24 mouse cellular contexts compared by ENCODE assay signal in genomic region chr13:47019774-47020173, GRCm38 (mm10). TPM values are rescaled to one million over a fixed set of nuclear protein-coding genes. Genes with fewer than 3 reads are reported as not detected.
DNase-seq lines count a peak whose midpoint lies in the region; ATAC-seq and TF ChIP-seq lines count a peak whose summit lies in the region.
"Had no signal": no experiment of that assay in that cellular context is flagged by ENCODE, and none has a peak within 500 bp of the region (broad histone marks: within the 10 kb centered on the region; RNA-seq: fewer than 3 reads in every experiment).

No protein-coding gene starts in this region.

- no peaks in the 10 kb centered on the region for H3K36me3 ChIP-seq in heart, embryonic 12.5 days
- no peaks in the 10 kb centered on the region for H3K36me3 ChIP-seq in kidney, adult 2 months (ENCODE audit: control insufficient read depth, insufficient read depth, low read length)
- H3K36me3 ChIP-seq in kidney, embryonic 15.5 days: no peaks in the 10 kb centered on the region
- no peaks in the 10 kb centered on the region for H3K36me3 ChIP-seq in midbrain, postnatal 0 days (ENCODE audit: insufficient read depth, low read length)
- H3K36me3 ChIP-seq in midbrain, embryonic 11.5 days (ENCODE audit: control insufficient read depth, insufficient read depth, low read length): no peaks in the 10 kb centered on the region
- H3K36me3 ChIP-seq: embryonic facial prominence, embryonic 15.5 days; G1E; heart, embryonic 10.5 days had no signal

- no peak for TF ChIP-seq POLR2A in kidney, adult 2 months (IDR thresholded peaks at IDR 0.05; ENCODE audit: low read depth, low read length)

- peak; percentile 57 for DNase-seq in heart, adult 11 months
- peak; percentile 77 for DNase-seq in kidney, adult 2 months
- peak; percentile 52 to 54 for DNase-seq in kidney, postnatal 36 days
- DNase-seq in kidney, postnatal 4 days: no peak
- no peak for DNase-seq in midbrain, postnatal 0 days (ENCODE audit: low spot score)
- DNase-seq in midbrain, embryonic 11.5 days (ENCODE audit: low spot score, missing footprints): no peak
- DNase-seq: adrenal gland, postnatal 10 days; B cell, adult 2 months; cerebellum, adult 11 months; cerebellum, adult 8-10 months; cerebellum, postnatal 14 days; embryo, embryonic 11 days; gastrocnemius, adult 2 months; gastrocnemius, postnatal 25 days had no signal

- H3K27ac ChIP-seq in heart, embryonic 12.5 days (ENCODE audit: poor library complexity, severe bottlenecking): no peak overlapping the region
- H3K27ac ChIP-seq in kidney, adult 2 months (ENCODE audit: insufficient read depth, low read depth, low read length): no peak overlapping the region
- H3K27ac ChIP-seq in kidney, embryonic 15.5 days: no peak overlapping the region
- H3K27ac ChIP-seq in midbrain, postnatal 0 days (ENCODE audit: low read depth, low read length): no peak overlapping the region
- H3K27ac ChIP-seq in midbrain, embryonic 11.5 days (ENCODE audit: low read depth, low read length): no peak overlapping the region
- H3K27ac ChIP-seq: embryonic facial prominence, embryonic 15.5 days; forebrain, embryonic 10.5 days; gastrocnemius, adult 2 months; heart, embryonic 10.5 days; hindbrain, embryonic 10.5 days had no signal

- H3K4me3 ChIP-seq in heart, embryonic 12.5 days: no peak overlapping the region
- no peak overlapping the region for H3K4me3 ChIP-seq in kidney, adult 2 months (ENCODE audit: insufficient read depth, low read depth, low read length)
- no peak overlapping the region for H3K4me3 ChIP-seq in kidney, embryonic 15.5 days (replicated peaks)
- no peak overlapping the region for H3K4me3 ChIP-seq in midbrain, postnatal 0 days (ENCODE audit: low read depth, low read length)
- no peak overlapping the region for H3K4me3 ChIP-seq in midbrain, embryonic 11.5 days (ENCODE audit: low read depth, low read length)
- H3K4me3 ChIP-seq: embryonic facial prominence, embryonic 15.5 days; erythroblast, embryonic 14.5 days; forebrain, embryonic 10.5 days; gastrocnemius, adult 2 months; heart, embryonic 10.5 days; hindbrain, embryonic 10.5 days had no signal

- no peak overlapping the region for H3K4me2 ChIP-seq in heart, embryonic 12.5 days
- H3K4me2 ChIP-seq in kidney, embryonic 15.5 days: no peak overlapping the region
- H3K4me2 ChIP-seq in midbrain, postnatal 0 days (ENCODE audit: low read depth, low read length, poor library complexity, severe bottlenecking): no peak overlapping the region
- H3K4me2 ChIP-seq in midbrain, embryonic 11.5 days: no peak overlapping the region
- H3K4me2 ChIP-seq: embryonic facial prominence, embryonic 15.5 days had no signal

- H3K9me3 ChIP-seq in heart, embryonic 12.5 days (replicated peaks): no peaks in the 10 kb centered on the region
- no peaks in the 10 kb centered on the region for H3K9me3 ChIP-seq in kidney, embryonic 15.5 days (replicated peaks)
- no peaks in the 10 kb centered on the region for H3K9me3 ChIP-seq in midbrain, postnatal 0 days (ENCODE audit: low read length)
- H3K9me3 ChIP-seq in midbrain, embryonic 11.5 days (ENCODE audit: control insufficient read depth, low read length): no peaks in the 10 kb centered on the region
- H3K9me3 ChIP-seq: embryonic facial prominence, embryonic 15.5 days; forebrain, embryonic 10.5 days; G1E; heart, embryonic 10.5 days; hindbrain, embryonic 10.5 days had no signal

- no peak for ATAC-seq in heart, embryonic 12.5 days (ENCODE audit: insufficient number of reproducible peaks, low FRiP score)
- ATAC-seq in kidney, embryonic 15.5 days (replicated peaks; ENCODE audit: low FRiP score): no peak
- no peak for ATAC-seq in midbrain, postnatal 0 days (ENCODE audit: low FRiP score)
- no peak for ATAC-seq in midbrain, embryonic 11.5 days (ENCODE audit: low FRiP score)
- ATAC-seq: CD4-positive, CD25-positive, alpha-beta regulatory T cell, adult 4 months; forebrain, embryonic 14.5 days had no signal

- 0 out of 2 replicates have a peak, but pooled peaks cover under 1% of the 10 kb centered on the region for H3K4me1 ChIP-seq in heart, embryonic 12.5 days (replicated peaks)
- peaks cover 7% of the 10 kb centered on the region; the same call in 1 of the 2 replicates for H3K4me1 ChIP-seq in kidney, adult 2 months (ENCODE audit: control insufficient read depth, insufficient read depth, low read length)
- H3K4me1 ChIP-seq in kidney, embryonic 15.5 days: peaks cover 12% of the 10 kb centered on the region
- no peaks in the 10 kb centered on the region for H3K4me1 ChIP-seq in midbrain, postnatal 0 days (ENCODE audit: insufficient read depth, low read length)
- H3K4me1 ChIP-seq in midbrain, embryonic 11.5 days (ENCODE audit: control insufficient read depth, insufficient read depth, low read length): no peaks in the 10 kb centered on the region

- 83% methylated on average over 7 of the region's 7 CpGs for WGBS in heart, embryonic 12.5 days
- 58% methylated on average over 7 of the region's 7 CpGs for WGBS in kidney, adult 2 months
- WGBS in kidney, embryonic 15.5 days: 82% methylated on average over 7 of the region's 7 CpGs
- 88% methylated on average over 7 of the region's 7 CpGs for WGBS in midbrain, postnatal 0 days
- WGBS in midbrain, embryonic 11.5 days: 85% methylated on average over 7 of the region's 7 CpGs

- no peaks in the 10 kb centered on the region for H3K27me3 ChIP-seq in heart, embryonic 12.5 days (replicated peaks)
- H3K27me3 ChIP-seq in kidney, adult 2 months (replicated peaks; ENCODE audit: control insufficient read depth, insufficient read depth, low read length): no peaks in the 10 kb centered on the region
- H3K27me3 ChIP-seq in kidney, embryonic 15.5 days: peaks cover 8% of the 10 kb centered on the region
- H3K27me3 ChIP-seq in midbrain, postnatal 0 days (ENCODE audit: insufficient read depth, low read length): no peaks in the 10 kb centered on the region
- H3K27me3 ChIP-seq in midbrain, embryonic 11.5 days (ENCODE audit: control insufficient read depth, insufficient read depth, low read length): no peaks in the 10 kb centered on the region; the same call in 1 of the 2 replicates
- H3K27me3 ChIP-seq: embryonic facial prominence, embryonic 15.5 days had no signal

- H3K9ac ChIP-seq in heart, embryonic 12.5 days: no peak overlapping the region
- H3K9ac ChIP-seq in kidney, embryonic 15.5 days: no peak overlapping the region
- no peak overlapping the region for H3K9ac ChIP-seq in midbrain, postnatal 0 days (replicated peaks; ENCODE audit: low read length, poor library complexity, severe bottlenecking)
- H3K9ac ChIP-seq in midbrain, embryonic 11.5 days (ENCODE audit: low read length): no peak overlapping the region
- H3K9ac ChIP-seq: embryonic facial prominence, embryonic 15.5 days had no signal

- no peak for TF ChIP-seq CTCF in kidney, adult 2 months (conservative IDR thresholded peaks at IDR 0.05; ENCODE audit: insufficient read depth, insufficient read length, low read depth, low read length)
- 0 out of 2 replicates have a peak, but pooled peaks have one; percentile 7 for TF ChIP-seq CTCF in midbrain, postnatal 0 days (IDR thresholded peaks at IDR 0.05)

RNA-seq across cellular contexts. Expression of gene Nhlrc1, which starts 5.1 kb away (rescaled TPM):
- 4.0 and 4.2 TPM in 2 replicates for polyA plus RNA-seq in heart, embryonic 12.5 days (2016; fragmentation: Nextera tagmentation; extraction: Ambion mirVana)
- polyA plus RNA-seq in kidney, adult 2 months (2012; rRNA removed): 2.5 and 2.6 TPM in 2 replicates
- polyA plus RNA-seq in kidney, embryonic 15.5 days (2015; fragmentation: Nextera tagmentation; extraction: Ambion mirVana): 3.5 and 3.6 TPM in 2 replicates
- 19.7 and 19.9 TPM in 2 replicates for total RNA-seq in midbrain, postnatal 0 days (2014; rRNA removed)
- 16.2 and 16.5 TPM in 2 replicates for polyA plus RNA-seq in midbrain, postnatal 0 days (2015; fragmentation: Nextera tagmentation; extraction: Ambion mirVana)
- polyA plus RNA-seq in midbrain, embryonic 11.5 days (2014; fragmentation: Nextera tagmentation; extraction: Ambion mirVana): 6.3 and 7.3 TPM in 2 replicates
- polyA plus RNA-seq: erythroblast, embryonic 14.5 days; G1E had no signal

RNA-seq across cellular contexts. Expression of gene Kdm1b, which starts 23.5 kb away (rescaled TPM):
- 9.0 and 9.3 TPM in 2 replicates for polyA plus RNA-seq in heart, embryonic 12.5 days (2016; fragmentation: Nextera tagmentation; extraction: Ambion mirVana)
- polyA plus RNA-seq in kidney, adult 2 months (2012; rRNA removed): 11.4 and 13.7 TPM in 2 replicates
- polyA plus RNA-seq in kidney, embryonic 15.5 days (2015; fragmentation: Nextera tagmentation; extraction: Ambion mirVana): 11.7 and 11.8 TPM in 2 replicates
- total RNA-seq in midbrain, postnatal 0 days (2014; rRNA removed): 24.9 and 26.9 TPM in 2 replicates
- 14.1 and 14.4 TPM in 2 replicates for polyA plus RNA-seq in midbrain, postnatal 0 days (2015; fragmentation: Nextera tagmentation; extraction: Ambion mirVana)
- polyA plus RNA-seq in midbrain, embryonic 11.5 days (2014; fragmentation: Nextera tagmentation; extraction: Ambion mirVana): 20.2 and 20.5 TPM in 2 replicates

RNA-seq across cellular contexts. Expression of gene Tpmt, which starts 24.8 kb away (rescaled TPM):
- 13.4 and 13.5 TPM in 2 replicates for polyA plus RNA-seq in heart, embryonic 12.5 days (2016; fragmentation: Nextera tagmentation; extraction: Ambion mirVana)
- 52.6 and 55.0 TPM in 2 replicates for polyA plus RNA-seq in kidney, adult 2 months (2012; rRNA removed)
- polyA plus RNA-seq in kidney, embryonic 15.5 days (2015; fragmentation: Nextera tagmentation; extraction: Ambion mirVana): 29.1 and 31.7 TPM in 2 replicates
- 11.6 and 15.9 TPM in 2 replicates for total RNA-seq in midbrain, postnatal 0 days (2014; rRNA removed)
- polyA plus RNA-seq in midbrain, postnatal 0 days (2015; fragmentation: Nextera tagmentation; extraction: Ambion mirVana): 10.8 and 12.0 TPM in 2 replicates
- 39.3 and 42.2 TPM in 2 replicates for polyA plus RNA-seq in midbrain, embryonic 11.5 days (2014; fragmentation: Nextera tagmentation; extraction: Ambion mirVana)
- polyA plus RNA-seq: erythroblast, embryonic 14.5 days had no signal

Comparison
In these comparisons a context has a peak if more than half of its experiments do, and no peak if none do; other contexts are left out.
1. DNase-seq: peak in heart, adult 11 months (single experiment), kidney, adult 2 months (single experiment) and kidney, postnatal 36 days (2 of 2); none in kidney, postnatal 4 days (0 of 2), midbrain, postnatal 0 days (single experiment) and midbrain, embryonic 11.5 days (single experiment).